Mouse (Mus musculus): ENCODE measurements around the gene Btbd17. TPM values are rescaled to one million over a fixed set of nuclear protein-coding genes. Genes with fewer than 3 reads are reported as not detected.

Btbd17 gene
- 10 to 100 TPM; 31.5 to 34.9 TPM for total RNA-seq (2021)
- long read RNA-seq, experiment 1, transcript Btbd17-201 (3 exons, 1,717 nt) = major isoform, 76 of 98 reads
- long read RNA-seq, experiment 1, transcript Btbd17-202 (3 exons, 392 nt) = minor isoform, 10 of 98 reads
- long read RNA-seq, experiment 1, partial matches to known transcripts = 2 of 98 reads
- long read RNA-seq, experiment 1, other reads (novel, unspliced or antisense) = 6 of 98 reads
- long read RNA-seq, experiment 2, transcript Btbd17-201 (3 exons, 1,717 nt) = major isoform, 108 of 136 reads
- long read RNA-seq, experiment 2, transcript Btbd17-202 (3 exons, 392 nt) = minor isoform, 10 of 136 reads
- long read RNA-seq, experiment 2, partial matches to known transcripts = 2 of 136 reads
- long read RNA-seq, experiment 2, other reads (novel, unspliced or antisense) = 9 of 136 reads

- peak; percentile 78 to 85 for DNase-seq (ENCODE audit: low spot score in 2 of 2)
These were observed at the start of gene Btbd17 for GRCm38 (mm10) chr11:114795848-114796322. Gene Btbd17 (minus strand): TSS chr11:114795945.

GRCm38 (mm10) chr11:114844464-114845220 lies 48.9 kb upstream of the Btbd17 start:
- DNase-seq (ENCODE audit: low spot score in 2 of 2) = no peak

GRCm38 (mm10) chr11:114843818-114844463 lies 48.2 kb upstream of the Btbd17 start:
- no peak for DNase-seq (ENCODE audit: low spot score in 2 of 2)

GRCm38 (mm10) chr11:114833166-114833565 lies 37.4 kb upstream of the Btbd17 start:
- DNase-seq (ENCODE audit: low spot score in 2 of 2) = no peak

GRCm38 (mm10) chr11:114830433-114830773 lies 34.7 kb upstream of the Btbd17 start:
- DNase-seq (ENCODE audit: low spot score in 2 of 2) = no peak

GRCm38 (mm10) chr11:114829499-114830432 lies 34.0 kb upstream of the Btbd17 start:
- DNase-seq (ENCODE audit: low spot score in 2 of 2) = no peak

GRCm38 (mm10) chr11:114826686-114827085 lies 30.9 kb upstream of the Btbd17 start:
- DNase-seq (ENCODE audit: low spot score in 2 of 2) = no peak

- DNase-seq (ENCODE audit: low spot score in 2 of 2) = no peak
These were observed 27.5 kb upstream of the Btbd17 start for GRCm38 (mm10) chr11:114823199-114823725.

- peak; percentile 76 to 88 for DNase-seq (ENCODE audit: low spot score in 2 of 2)
These were observed 27.0 kb upstream of the Btbd17 start for GRCm38 (mm10) chr11:114822727-114823126.

GRCm38 (mm10) chr11:114821325-114821724 lies 25.6 kb upstream of the Btbd17 start:
- no peak for DNase-seq (ENCODE audit: low spot score in 2 of 2)

- no peak for DNase-seq (ENCODE audit: low spot score in 2 of 2)
These were observed 24.7 kb upstream of the Btbd17 start for GRCm38 (mm10) chr11:114820444-114820843.

- DNase-seq (ENCODE audit: low spot score in 2 of 2) = no peak
These were observed 23.4 kb upstream of the Btbd17 start for GRCm38 (mm10) chr11:114819110-114819509.

- DNase-seq (ENCODE audit: low spot score in 2 of 2) = no peak
These were observed 22.4 kb upstream of the Btbd17 start for GRCm38 (mm10) chr11:114818185-114818584.

- DNase-seq (ENCODE audit: low spot score in 2 of 2) = no peak
These were observed 21.2 kb upstream of the Btbd17 start for GRCm38 (mm10) chr11:114816934-114817333.

GRCm38 (mm10) chr11:114814873-114815592 lies 19.3 kb upstream of the Btbd17 start:
- no peak for DNase-seq (ENCODE audit: low spot score in 2 of 2)

GRCm38 (mm10) chr11:114812731-114813240 lies 17.0 kb upstream of the Btbd17 start:
- peak; percentile 90 to 94 for DNase-seq (ENCODE audit: low spot score in 2 of 2)

- DNase-seq (ENCODE audit: low spot score in 2 of 2) = no peak
These were observed 14.6 kb upstream of the Btbd17 start for GRCm38 (mm10) chr11:114810344-114810743.

GRCm38 (mm10) chr11:114809371-114809770 lies 13.6 kb upstream of the Btbd17 start:
- no peak for DNase-seq (ENCODE audit: low spot score in 2 of 2)

- no peak for DNase-seq (ENCODE audit: low spot score in 2 of 2)
These were observed 12.1 kb upstream of the Btbd17 start for GRCm38 (mm10) chr11:114807686-114808427.

Measured in layer of hippocampus, postnatal 14 days (tissue).